Mouse (Mus musculus): ENCODE measurements around the gene Usp32.

DNA sequence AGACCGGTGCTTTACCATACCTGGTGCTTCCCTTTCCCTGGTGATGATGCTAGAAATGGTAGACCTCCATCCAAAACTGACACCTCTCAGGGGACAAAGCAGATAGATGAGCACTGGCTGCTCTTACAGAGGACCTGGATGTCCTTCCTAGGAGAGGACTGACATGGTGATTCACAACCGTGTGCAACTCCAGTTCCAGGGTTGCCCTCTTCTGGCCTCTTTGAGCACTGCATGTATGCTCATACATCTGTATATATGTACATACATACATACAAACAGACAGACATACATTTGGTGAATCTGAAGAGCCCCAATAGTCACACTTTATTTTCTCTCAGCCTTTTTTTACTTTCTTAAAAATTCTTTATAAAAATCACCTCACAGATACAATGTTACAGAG, 161.8 kb downstream of the Usp32 start:
- TF ChIP-seq CTCF (IDR thresholded peaks at IDR 0.05; ENCODE audit: borderline replicate concordance, insufficient read depth, low read depth, low read length), result peak; percentile 79
- TF ChIP-seq POLR2A (IDR thresholded peaks at IDR 0.05; ENCODE audit: borderline replicate concordance, insufficient read depth, low read length), result no peak
